Mouse (Mus musculus): ENCODE measurements at regions not wholly inside any gene's neighbourhood (a gene's known extent, or its start where the extent isn't known, plus 50 kb on each side); places are given as distances from the start of the nearest gene placed in this dataset.

GRCm38 (mm10) chr16:86340311-86340710 lies 438.7 kb upstream of the Adamts5 start:
- no peak for TF ChIP-seq CTCF (IDR thresholded peaks at IDR 0.05; ENCODE audit: control insufficient read depth, insufficient read depth, insufficient replicate concordance, low read depth, low read length)
- no peak for TF ChIP-seq POLR2A (IDR thresholded peaks at IDR 0.05; ENCODE audit: control insufficient read depth, low read depth, low read length)
